Mouse (Mus musculus) hindbrain, embryonic 16.5 days (tissue): ENCODE data around the gene Apobec3. TPM values are rescaled to one million over a fixed set of nuclear protein-coding genes. Genes with fewer than 3 reads are reported as not detected.

Experiments used
- ATAC-seq: fragments of 200-750 bp; cut with Nextera tagmentation; 2 replicates; pipeline ENCODE4 v1.8.0; 2017; ENCODE audit warnings: moderate TSS enrichment, moderate library complexity
- H3K27ac ChIP-seq: fragments of 300-500 bp; sonication (generic); 2 replicates; pipeline ENCODE4 v1.5.1; 2014; ENCODE audit warnings: low read depth, mild to moderate bottlenecking, control low read depth, low read length, moderate library complexity
- H3K27me3 ChIP-seq: fragments of 300-500 bp; sonication (generic); replicated peaks from 2 replicates; pipeline ENCODE4 v1.6.1; 2014; ENCODE audit warnings: low read length; ENCODE audit not compliant: control insufficient read depth, insufficient read depth
- H3K36me3 ChIP-seq: fragments of 300-500 bp; sonication (generic); 2 replicates; pipeline ENCODE4 v1.6.1; 2014; ENCODE audit warnings: mild to moderate bottlenecking, low read length, moderate library complexity, mixed read lengths; ENCODE audit not compliant: control insufficient read depth, insufficient read depth
- H3K4me1 ChIP-seq: fragments of 300-500 bp; sonication (generic); 2 replicates; pipeline ENCODE4 v1.6.1; 2014; ENCODE audit warnings: low read depth, low read length; ENCODE audit not compliant: control insufficient read depth, insufficient read depth
- H3K4me2 ChIP-seq: fragments of 300-500 bp; sonication (generic); 2 replicates; pipeline ENCODE4 v1.6.1; 2014; ENCODE audit warnings: mild to moderate bottlenecking, low read length, control low read depth, moderate library complexity
- H3K4me3 ChIP-seq: fragments of 300-500 bp; sonication (generic); 2 replicates; pipeline ENCODE4 v1.5.1; 2014; ENCODE audit warnings: mild to moderate bottlenecking, low read length, control low read depth, moderate library complexity
- H3K9ac ChIP-seq: fragments of 300-500 bp; sonication (generic); 2 replicates; pipeline ENCODE4 v1.6.1; 2014; ENCODE audit warnings: low read depth, mild to moderate bottlenecking, control low read depth, low read length, moderate library complexity
- H3K9me3 ChIP-seq: fragments of 300-500 bp; sonication (generic); 2 replicates; pipeline ENCODE4 v1.6.1; 2014; ENCODE audit warnings: mild to moderate bottlenecking, low read length, moderate library complexity; ENCODE audit not compliant: control insufficient read depth
- WGBS: fragments of 180-500 bp; shearing (Covaris S2); extraction: QIAGEN DNeasy Blood & Tissue Kit; methylation state at CpG from one replicate; pipeline ENCODE4 v1.1.7; 2014; 5-methylcytosine and 5-hydroxymethylcytosine counted together
- polyA plus RNA-seq: library from polyadenylated mRNA; unstranded; fragments of >200 nt; fragmentation: Nextera tagmentation; extraction: Ambion mirVana; gene quantifications from 2 replicates; pipeline ENCODE4 v1.2.1, GENCODE M21; 2015

Gene Apobec3
- polyA plus RNA-seq, 1 experiment from 2014 or later: 4.5 TPM

- Histone ChIP-seq H3K27me3 (0 out of 2 replicates have a peak, but pooled peaks cover 2% of the 10 kb centered on the region), H3K36me3 (no peaks in the 10 kb centered on the region), H3K4me2 (no peak overlapping the region), H3K27ac (no peak overlapping the region), H3K9me3 (no peaks in the 10 kb centered on the region), H3K4me1 (peaks cover 24% of the 10 kb centered on the region), H3K4me3 (no peak overlapping the region), H3K9ac (no peak overlapping the region)
- ATAC-seq: no peak
- 78% methylated on average over 6 of the region's 6 CpGs for WGBS
Measured at GRCm38 (mm10) chr15:79947681-79948080, 56.2 kb downstream of the Apobec3 start.

- Histone ChIP-seq H3K27me3 (no peaks in the 10 kb centered on the region), H3K4me1 (peaks cover 24% of the 10 kb centered on the region), H3K4me2 (peak overlapping the region; percentile 70), H3K27ac (peak overlapping the region; percentile 63), H3K9ac (peak overlapping the region; percentile 64), H3K4me3 (peak overlapping the region; percentile 40), H3K36me3 (no peaks in the 10 kb centered on the region), H3K9me3 (no peaks in the 10 kb centered on the region)
- peak; percentile 63 for ATAC-seq
- WGBS: under 1% methylated on average over 23 of the region's 24 CpGs
Measured at GRCm38 (mm10) chr15:79950250-79951025, 59.0 kb downstream of the Apobec3 start.

DNA sequence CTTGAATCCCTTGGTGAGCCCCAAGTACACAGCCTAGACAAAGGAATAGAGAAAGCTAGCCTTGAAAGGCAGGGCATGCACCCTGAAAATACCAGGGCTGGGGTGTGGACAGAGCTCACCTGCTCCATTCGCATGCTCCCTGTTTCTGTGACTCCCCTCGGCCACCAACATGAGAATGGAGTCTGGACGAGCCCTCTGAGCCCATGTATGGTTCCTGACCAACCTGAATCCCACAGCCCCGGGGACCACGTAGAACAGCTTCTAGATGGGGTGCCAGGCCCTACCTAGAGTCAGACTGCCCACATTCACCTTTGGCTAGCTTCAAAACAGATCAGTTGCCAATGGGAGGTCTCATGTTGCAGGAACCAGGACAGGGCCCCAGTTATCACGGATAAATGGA, 59.8 kb downstream of the Apobec3 start:
- H3K27ac ChIP-seq: peak overlapping the region; percentile 63
- ATAC-seq: no peak; the same call in 1 of the 2 replicates

GRCm38 (mm10) chr15:79951730-79952503, 60.5 kb downstream of the Apobec3 start:
- Histone ChIP-seq H3K4me1 (peaks cover 23% of the 10 kb centered on the region), H3K4me3 (no peak overlapping the region), H3K36me3 (no peaks in the 10 kb centered on the region), H3K9ac (0 out of 2 replicates have a peak overlapping the region, but pooled peaks have one; percentile 10), H3K9me3 (no peaks in the 10 kb centered on the region), H3K27me3 (no peaks in the 10 kb centered on the region), H3K27ac (no peak overlapping the region), H3K4me2 (no peak overlapping the region)
- ATAC-seq: no peak
- 39% methylated on average over 14 of the region's 14 CpGs for WGBS

More for the DNA sequence above, 59.8 kb downstream of the Apobec3 start:
- H3K9me3 ChIP-seq: no peaks in the 10 kb centered on the region
- no peaks in the 10 kb centered on the region for H3K27me3 ChIP-seq
- WGBS: 64% methylated on average over 6 of the region's 6 CpGs
- H3K4me3 ChIP-seq: no peak overlapping the region; the same call in 1 of the 2 replicates
- peaks cover 23% of the 10 kb centered on the region for H3K4me1 ChIP-seq
- H3K9ac ChIP-seq: peak overlapping the region; percentile 64; the same call in 1 of the 2 replicates
- H3K4me2 ChIP-seq: peak overlapping the region; percentile 70
- no peaks in the 10 kb centered on the region for H3K36me3 ChIP-seq

DNA sequence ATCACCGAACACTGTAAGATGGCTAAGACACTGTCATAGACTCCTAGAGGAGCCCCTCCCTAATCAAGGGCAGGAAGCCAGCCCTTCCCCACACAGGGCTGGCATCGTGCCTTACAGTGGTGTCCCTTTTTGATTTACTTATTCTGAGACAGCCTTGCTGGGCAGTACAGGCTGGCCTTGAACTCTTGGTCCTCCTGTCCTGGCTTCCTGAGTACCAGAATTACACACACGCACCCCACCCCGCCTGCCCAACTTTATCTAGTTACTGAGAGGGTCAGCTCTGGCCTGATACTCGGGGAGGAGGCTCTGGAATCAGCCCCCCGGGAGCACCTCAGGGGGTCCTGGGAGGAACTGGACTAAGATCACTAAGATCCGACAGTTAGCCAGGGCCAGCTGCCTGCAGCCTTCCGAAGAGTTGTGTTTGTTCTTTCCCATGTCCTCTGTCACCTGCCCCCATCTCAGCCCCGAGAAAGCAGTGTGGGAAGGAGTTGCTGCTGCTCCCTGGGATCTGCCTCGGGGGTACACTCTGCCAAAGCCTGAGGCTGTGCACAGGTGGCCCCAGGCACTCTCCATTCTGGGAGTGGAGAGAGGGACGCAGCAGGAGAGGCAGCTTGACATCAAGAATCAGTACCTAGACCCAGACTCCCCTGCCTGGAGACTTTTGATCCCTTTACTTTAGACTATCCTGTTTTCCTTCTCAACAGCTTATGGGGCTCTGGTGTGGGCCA, 61.2 kb downstream of the Apobec3 start:
- Histone ChIP-seq H3K27ac (no peak overlapping the region), H3K4me1 (peaks cover 23% of the 10 kb centered on the region), H3K36me3 (no peaks in the 10 kb centered on the region), H3K27me3 (no peaks in the 10 kb centered on the region), H3K9me3 (no peaks in the 10 kb centered on the region), H3K9ac (no peak overlapping the region), H3K4me2 (no peak overlapping the region), H3K4me3 (no peak overlapping the region)
- no peak for ATAC-seq
- WGBS: 46% methylated on average over 11 of the region's 11 CpGs

DNA sequence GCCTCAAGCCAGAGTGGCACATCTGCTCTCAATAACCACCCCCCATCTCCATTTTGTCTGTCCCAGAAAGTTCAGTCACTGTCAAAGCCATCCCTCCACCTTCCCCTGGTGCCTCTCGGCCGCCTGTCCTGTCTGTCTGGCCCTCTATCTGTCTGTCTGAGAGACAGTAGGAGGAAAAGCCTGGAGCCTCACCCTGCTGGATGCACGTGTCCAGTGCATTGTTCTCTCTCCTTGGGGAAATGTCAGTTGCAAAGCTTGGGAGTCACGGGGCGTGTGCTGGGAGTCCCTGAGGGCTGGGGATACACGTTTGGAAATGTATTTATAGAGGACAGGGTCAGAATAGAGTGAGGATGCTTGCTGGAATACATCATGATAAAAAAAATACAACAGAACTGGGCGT, 62.0 kb downstream of the Apobec3 start:
- WGBS: 56% methylated on average over 7 of the region's 7 CpGs
- H3K4me1 ChIP-seq: peaks cover 23% of the 10 kb centered on the region
- H3K36me3 ChIP-seq: no peaks in the 10 kb centered on the region
- H3K9me3 ChIP-seq: no peaks in the 10 kb centered on the region
- H3K4me3 ChIP-seq: no peak overlapping the region
- no peak overlapping the region for H3K4me2 ChIP-seq
- no peak for ATAC-seq
- H3K27me3 ChIP-seq: no peaks in the 10 kb centered on the region
- H3K27ac ChIP-seq: no peak overlapping the region
- H3K9ac ChIP-seq: no peak overlapping the region

- Histone ChIP-seq H3K4me2 (no peak overlapping the region), H3K4me1 (peaks cover 5% of the 10 kb centered on the region), H3K36me3 (no peaks in the 10 kb centered on the region), H3K9ac (no peak overlapping the region), H3K27ac (no peak overlapping the region), H3K9me3 (no peaks in the 10 kb centered on the region), H3K27me3 (no peaks in the 10 kb centered on the region), H3K4me3 (no peak overlapping the region)
- ATAC-seq: no peak
- 86% methylated on average over 8 of the region's 8 CpGs for WGBS
Measured at GRCm38 (mm10) chr15:79956559-79956958, 65.1 kb downstream of the Apobec3 start.

DNA sequence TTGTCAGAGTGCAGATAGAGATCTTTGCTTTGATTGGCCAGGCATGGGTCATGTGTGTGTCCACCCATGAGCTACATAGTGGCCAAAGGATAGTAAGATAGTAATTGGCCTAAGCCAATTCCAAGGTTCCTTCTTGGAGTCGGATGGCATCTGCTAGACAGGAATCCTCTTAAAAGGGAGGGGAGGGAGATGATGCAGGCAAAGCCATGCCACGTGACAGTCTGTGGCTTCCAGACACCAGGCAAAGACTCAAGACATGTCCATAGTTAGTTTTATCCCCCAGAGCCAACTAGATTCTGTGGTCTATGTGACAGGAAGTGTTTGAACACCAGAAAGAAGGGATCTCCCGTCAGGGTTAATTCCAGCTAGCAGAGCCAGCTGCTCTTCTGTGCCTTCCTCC, 67.0 kb downstream of the Apobec3 start:
- Histone ChIP-seq H3K9ac (no peak overlapping the region; the same call in 1 of the 2 replicates), H3K27me3 (no peaks in the 10 kb centered on the region), H3K4me2 (no peak overlapping the region), H3K4me3 (no peak overlapping the region), H3K9me3 (no peaks in the 10 kb centered on the region), H3K4me1 (no peaks in the 10 kb centered on the region), H3K36me3 (no peaks in the 10 kb centered on the region), H3K27ac (no peak overlapping the region)
- no peak for ATAC-seq
- WGBS: 61% methylated on average over 3 of the region's 3 CpGs
